Mouse (Mus musculus) neural tube, embryonic 15.5 days (tissue): ENCODE data around the gene Adck2. TPM values are rescaled to one million over a fixed set of nuclear protein-coding genes. Genes with fewer than 3 reads are reported as not detected.

Experiments used
- ATAC-seq: fragments of 200-750 bp; cut with Nextera tagmentation; 2 replicates; pipeline ENCODE4 v1.8.0; 2017; ENCODE audit warnings: mild to moderate bottlenecking, moderate TSS enrichment, moderate library complexity; ENCODE audit not compliant: low FRiP score
- H3K27ac ChIP-seq: fragments of 300-500 bp; sonication (generic); replicated peaks from 2 replicates; pipeline ENCODE4 v1.5.1; 2015; ENCODE audit warnings: mild to moderate bottlenecking, inconsistent platforms
- H3K27me3 ChIP-seq: fragments of 300-500 bp; sonication (generic); replicated peaks from 2 replicates; pipeline ENCODE4 v1.6.1; 2015; ENCODE audit warnings: inconsistent platforms
- H3K36me3 ChIP-seq: fragments of 300-500 bp; sonication (generic); 2 replicates; pipeline ENCODE4 v1.6.1; 2015; ENCODE audit warnings: inconsistent platforms
- H3K4me1 ChIP-seq: fragments of 300-500 bp; sonication (generic); 2 replicates; pipeline ENCODE4 v1.6.1; 2015; ENCODE audit warnings: inconsistent platforms
- H3K4me2 ChIP-seq: fragments of 300-500 bp; sonication (generic); 2 replicates; pipeline ENCODE4 v1.6.1; 2015; ENCODE audit warnings: inconsistent platforms, mild to moderate bottlenecking, moderate library complexity
- H3K4me3 ChIP-seq: fragments of 300-500 bp; sonication (generic); replicated peaks from 2 replicates; pipeline ENCODE4 v1.5.1; 2015; ENCODE audit warnings: mild to moderate bottlenecking, inconsistent platforms
- H3K9ac ChIP-seq: fragments of 300-500 bp; sonication (generic); replicated peaks from 2 replicates; pipeline ENCODE4 v1.6.1; 2015; ENCODE audit warnings: mild to moderate bottlenecking, inconsistent platforms
- H3K9me3 ChIP-seq: fragments of 300-500 bp; sonication (generic); replicated peaks from 2 replicates; pipeline ENCODE4 v1.6.1; 2016; ENCODE audit warnings: inconsistent platforms
- WGBS: fragments of 180-500 bp; shearing (Covaris S2); methylation state at CpG from one replicate; pipeline ENCODE4 v1.1.7; 2015; ENCODE audit warnings: mixed read lengths; 5-methylcytosine and 5-hydroxymethylcytosine counted together
- polyA plus RNA-seq: library from polyadenylated mRNA; unstranded; fragments of >200 nt; fragmentation: Nextera tagmentation; extraction: Ambion mirVana; gene quantifications from 2 replicates; pipeline ENCODE4 v1.2.1, GENCODE M21; 2015

The Adck2 gene
- polyA plus RNA-seq, 1 experiment from 2014 or later, result 45.3 TPM

DNA sequence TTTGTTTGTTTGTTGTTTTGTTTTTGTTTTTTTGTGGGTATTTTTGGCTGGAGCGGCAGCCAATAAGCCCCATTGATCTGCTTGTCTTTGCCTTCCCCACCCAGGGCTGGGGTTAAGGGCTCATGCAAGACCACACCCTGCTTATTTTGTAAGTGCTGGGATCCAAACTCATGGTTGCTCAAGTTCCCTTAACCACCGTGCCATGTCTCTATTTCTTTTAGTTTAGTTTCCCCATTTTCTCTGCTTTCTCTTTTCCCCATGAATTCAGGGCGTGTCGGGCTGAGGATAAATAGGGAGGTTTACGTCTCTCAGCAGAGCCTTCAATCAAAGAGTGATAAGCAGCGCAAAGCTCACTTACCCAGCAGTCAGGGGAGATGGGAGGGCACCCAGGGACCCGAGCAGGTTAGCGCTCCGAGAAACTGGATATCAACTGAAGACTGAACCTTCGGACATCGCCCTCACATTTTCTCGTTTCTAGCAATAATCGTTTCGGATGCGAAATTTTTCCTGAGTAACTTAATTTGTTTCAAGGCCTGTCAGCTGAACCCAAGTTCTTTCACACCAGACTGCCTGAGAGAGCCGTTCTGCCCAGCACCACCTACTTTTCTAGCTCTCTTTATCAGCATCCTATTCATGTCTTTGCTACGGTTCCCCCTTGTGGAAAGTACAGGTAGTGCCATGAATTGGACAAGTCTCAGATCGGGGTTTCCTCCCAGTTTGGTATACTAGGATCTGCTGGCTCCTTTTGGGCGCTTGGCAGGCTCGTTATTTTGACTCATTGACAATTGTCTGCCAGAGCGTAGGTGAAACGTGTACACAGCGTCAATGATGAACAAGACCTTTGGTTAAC is 11.3 kb upstream of the Adck2 start:
- Histone ChIP-seq H3K36me3 (no peaks in the 10 kb centered on the region), H3K27ac (no peak overlapping the region), H3K27me3 (no peaks in the 10 kb centered on the region), H3K9me3 (no peaks in the 10 kb centered on the region), H3K9ac (no peak overlapping the region), H3K4me2 (peak overlapping the region; percentile 40), H3K4me3 (0 out of 2 replicates have a peak overlapping the region, but pooled peaks have one; percentile 3), H3K4me1 (peaks cover 22% of the 10 kb centered on the region)
- WGBS, result 27% methylated on average over 23 of the region's 23 CpGs
- ATAC-seq, result peak; percentile 51; the same call in 1 of the 2 replicates

DNA sequence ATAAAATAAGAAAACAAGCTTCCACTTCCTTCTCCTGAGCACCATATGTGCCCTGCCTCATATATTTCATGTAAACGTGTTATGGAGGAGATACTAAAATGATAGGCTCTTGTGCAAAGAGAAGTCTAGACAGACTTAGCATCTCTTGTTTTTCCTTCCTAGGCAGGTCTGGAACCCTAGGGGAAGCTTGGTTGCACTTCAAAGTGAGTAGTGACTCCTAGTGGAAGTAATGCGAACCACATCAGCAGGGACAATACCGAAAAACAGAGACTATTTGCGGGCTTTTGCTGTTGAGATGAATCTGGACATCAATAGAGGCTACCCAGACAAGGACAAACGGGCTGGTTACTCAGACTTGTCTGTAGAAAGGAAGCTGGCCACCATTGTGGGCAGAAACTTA is 6.1 kb upstream of the Adck2 start:
- no peak overlapping the region for H3K4me3 ChIP-seq

DNA sequence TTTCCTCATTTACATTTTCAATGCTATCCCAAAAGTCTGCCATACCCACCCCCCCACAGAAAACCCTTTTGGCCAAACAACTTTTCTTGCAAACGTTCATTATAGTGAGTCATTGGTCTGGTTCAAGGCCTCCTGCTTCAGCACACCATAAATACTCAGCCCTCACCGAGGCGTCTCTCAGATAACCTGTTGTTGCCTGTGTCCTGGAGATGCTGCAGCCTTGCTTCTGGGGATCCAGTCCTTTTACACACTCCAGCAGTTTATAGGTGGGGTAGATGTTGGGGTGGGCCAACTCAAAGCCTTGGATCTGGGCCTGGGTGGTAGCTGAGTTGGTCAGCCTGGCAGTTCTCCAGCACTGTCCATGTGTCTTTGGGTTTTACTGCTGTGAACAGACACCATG is 3.2 kb upstream of the Adck2 start:
- Histone ChIP-seq H3K4me2 (no peak overlapping the region), H3K27me3 (no peaks in the 10 kb centered on the region), H3K27ac (no peak overlapping the region), H3K4me3 (no peak overlapping the region), H3K9ac (no peak overlapping the region), H3K9me3 (no peaks in the 10 kb centered on the region), H3K4me1 (peaks cover 16% of the 10 kb centered on the region), H3K36me3 (no peaks in the 10 kb centered on the region)
- no peak for ATAC-seq
- 78% methylated on average over 3 of the region's 3 CpGs for WGBS

More for the DNA sequence above, 6.1 kb upstream of the Adck2 start:
- H3K36me3 ChIP-seq, result no peaks in the 10 kb centered on the region
- H3K27ac ChIP-seq, result no peak overlapping the region
- no peak overlapping the region for H3K9ac ChIP-seq
- no peak overlapping the region for H3K4me2 ChIP-seq
- WGBS, result 18% methylated on average over 5 of the region's 5 CpGs
- H3K4me1 ChIP-seq, result peaks cover 3% of the 10 kb centered on the region; the same call in 1 of the 2 replicates
- ATAC-seq, result peak; percentile 26; the same call in 1 of the 2 replicates
- no peaks in the 10 kb centered on the region for H3K9me3 ChIP-seq
- H3K27me3 ChIP-seq, result no peaks in the 10 kb centered on the region

DNA sequence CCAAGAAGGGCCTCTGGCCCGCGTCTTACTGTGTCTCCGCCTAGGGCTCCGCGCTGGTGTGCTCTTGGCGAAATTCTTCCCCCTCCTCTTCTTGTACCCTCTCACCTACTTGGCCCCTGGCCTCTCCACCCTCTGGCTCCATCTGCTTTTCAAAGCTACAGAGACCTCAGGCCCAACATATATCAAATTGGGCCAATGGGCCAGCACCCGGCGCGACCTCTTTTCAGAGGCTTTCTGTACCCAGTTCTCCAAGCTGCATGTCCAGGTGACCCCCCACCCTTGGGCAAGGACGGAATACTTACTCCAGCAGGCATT is 839 bp downstream of the Adck2 start:
- no peak; the same call in 1 of the 2 replicates for ATAC-seq
- Histone ChIP-seq H3K27me3 (no peaks in the 10 kb centered on the region), H3K9me3 (no peaks in the 10 kb centered on the region), H3K9ac (peak overlapping the region; percentile 81), H3K36me3 (peaks cover 22% of the 10 kb centered on the region), H3K4me2 (peak overlapping the region; percentile 86), H3K4me1 (peaks cover 16% of the 10 kb centered on the region), H3K4me3 (peak overlapping the region; percentile 88), H3K27ac (peak overlapping the region; percentile 93)
- WGBS, result 24% methylated on average over 10 of the region's 10 CpGs

DNA sequence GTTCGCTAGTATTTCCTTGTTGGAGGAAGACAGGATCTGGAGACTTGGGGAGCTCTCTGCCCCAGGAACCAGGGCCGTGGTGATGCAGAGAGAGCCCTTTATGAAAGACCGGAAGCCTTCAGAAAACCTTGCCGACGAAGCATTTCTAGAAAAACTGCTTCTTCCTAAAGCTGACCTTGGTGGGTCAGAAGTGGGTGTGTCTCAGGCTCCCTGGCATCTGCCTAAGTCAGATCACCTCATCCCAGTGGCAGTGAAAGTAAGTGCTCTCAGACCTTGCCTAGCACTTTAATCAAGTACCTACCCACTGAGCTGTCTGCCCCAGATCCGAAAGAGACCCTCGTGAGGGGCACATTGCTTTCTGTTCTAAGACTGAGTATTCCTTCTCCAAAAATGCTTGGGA is 1.3 kb downstream of the Adck2 start:
- ATAC-seq, result no peak
- H3K4me3 ChIP-seq, result peak overlapping the region; percentile 88
- H3K9ac ChIP-seq, result peak overlapping the region; percentile 81; the same call in 1 of the 2 replicates
- peak overlapping the region; percentile 93 for H3K27ac ChIP-seq
- no peaks in the 10 kb centered on the region for H3K9me3 ChIP-seq
- H3K36me3 ChIP-seq, result peaks cover 26% of the 10 kb centered on the region
- H3K4me2 ChIP-seq, result peak overlapping the region; percentile 86
- peaks cover 16% of the 10 kb centered on the region for H3K4me1 ChIP-seq
- H3K27me3 ChIP-seq, result no peaks in the 10 kb centered on the region
- 77% methylated on average over 7 of the region's 7 CpGs for WGBS

DNA sequence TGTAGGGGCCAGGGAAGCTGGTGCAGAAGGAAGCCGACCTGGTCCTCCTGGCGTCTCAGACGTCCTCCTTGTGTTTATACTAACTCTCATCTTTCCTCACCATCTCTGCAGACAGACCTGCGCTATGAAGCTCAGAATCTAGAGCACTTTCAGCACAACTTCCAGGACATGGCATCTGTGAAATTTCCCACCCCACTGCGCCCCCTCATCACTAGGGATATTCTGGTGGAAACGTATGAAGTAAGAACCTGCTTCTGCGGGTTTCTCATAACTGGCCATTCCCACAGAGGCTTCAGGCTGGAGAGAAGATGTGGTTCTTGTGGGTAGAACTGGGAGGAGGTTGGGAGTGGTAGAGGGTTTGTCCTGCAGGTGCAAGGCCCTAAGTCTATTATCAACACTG is 5.9 kb downstream of the Adck2 start:
- 94% methylated on average over 7 of the region's 7 CpGs for WGBS
- no peak overlapping the region for H3K27ac ChIP-seq
- no peak overlapping the region for H3K9ac ChIP-seq
- peaks cover 66% of the 10 kb centered on the region for H3K36me3 ChIP-seq
- no peak for ATAC-seq
- H3K27me3 ChIP-seq, result no peaks in the 10 kb centered on the region
- H3K4me1 ChIP-seq, result peaks cover 6% of the 10 kb centered on the region
- no peak overlapping the region for H3K4me3 ChIP-seq
- no peak overlapping the region for H3K4me2 ChIP-seq
- H3K9me3 ChIP-seq, result no peaks in the 10 kb centered on the region

DNA sequence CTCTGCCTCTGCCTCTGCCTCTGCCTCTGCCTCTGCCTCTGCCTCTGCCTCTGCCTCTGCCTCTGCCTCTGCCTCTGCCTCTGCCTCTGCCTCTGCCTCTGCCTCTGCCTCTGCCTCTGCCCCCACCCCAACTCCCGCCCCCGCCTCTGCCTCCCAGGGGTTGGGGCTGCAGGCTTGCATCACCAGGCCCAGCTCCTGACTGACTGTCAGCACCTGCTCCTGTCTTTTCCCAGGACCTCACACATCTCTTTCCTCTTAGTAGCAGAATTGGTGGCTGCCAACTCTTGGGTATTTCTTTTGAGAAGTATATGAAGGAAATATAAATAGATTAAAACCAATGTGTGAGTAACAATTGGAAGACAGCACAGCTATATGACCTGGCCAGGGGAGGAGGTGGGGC is 6.9 kb downstream of the Adck2 start:
- H3K4me2 ChIP-seq, result no peak overlapping the region
- H3K36me3 ChIP-seq, result peaks cover 70% of the 10 kb centered on the region
- no peaks in the 10 kb centered on the region for H3K27me3 ChIP-seq
- 87% methylated on average over 2 of the region's 2 CpGs for WGBS
- H3K9me3 ChIP-seq, result no peaks in the 10 kb centered on the region
- H3K4me1 ChIP-seq, result no peaks in the 10 kb centered on the region
- no peak overlapping the region for H3K27ac ChIP-seq
- no peak overlapping the region for H3K9ac ChIP-seq
- no peak for ATAC-seq
- no peak overlapping the region for H3K4me3 ChIP-seq

DNA sequence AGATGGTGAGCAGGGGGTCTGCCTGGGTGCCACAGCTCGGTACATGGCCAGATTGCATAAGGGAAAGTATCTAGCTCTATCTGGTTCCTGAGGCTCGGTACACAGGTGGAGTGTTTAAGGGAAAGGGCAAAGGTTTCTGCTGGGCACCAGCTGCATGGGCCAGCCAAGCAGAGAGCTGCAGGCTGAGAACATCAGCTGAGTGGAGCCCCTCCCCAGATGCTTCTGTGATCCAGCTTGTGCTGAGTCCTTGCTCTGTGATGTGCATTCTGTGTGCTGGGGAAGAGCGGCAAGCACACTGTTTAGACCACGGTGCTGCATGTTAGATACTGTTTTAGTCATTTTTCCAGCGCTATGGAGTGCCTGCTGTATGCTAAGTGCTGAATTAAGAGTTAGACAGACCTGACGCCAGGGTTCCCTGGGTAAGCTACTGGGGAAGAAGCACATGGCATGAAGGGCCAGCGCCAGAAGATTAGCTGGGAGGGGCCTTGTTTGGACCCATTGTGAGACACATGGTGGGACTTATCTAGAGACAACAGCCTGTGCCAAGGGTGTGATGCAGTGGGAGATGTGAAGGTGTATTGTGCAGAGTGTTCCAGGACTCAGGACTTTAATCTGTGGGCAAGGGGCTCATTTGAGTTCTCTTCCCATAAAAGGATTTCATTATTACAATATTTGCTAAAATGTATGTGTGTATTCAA is 7.6 kb downstream of the Adck2 start:
- Histone ChIP-seq H3K4me3 (no peak overlapping the region), H3K4me1 (no peaks in the 10 kb centered on the region), H3K9ac (no peak overlapping the region), H3K36me3 (peaks cover 77% of the 10 kb centered on the region), H3K4me2 (no peak overlapping the region), H3K27ac (no peak overlapping the region), H3K9me3 (no peaks in the 10 kb centered on the region), H3K27me3 (no peaks in the 10 kb centered on the region)
- ATAC-seq, result no peak
- 90% methylated on average over 7 of the region's 7 CpGs for WGBS

DNA sequence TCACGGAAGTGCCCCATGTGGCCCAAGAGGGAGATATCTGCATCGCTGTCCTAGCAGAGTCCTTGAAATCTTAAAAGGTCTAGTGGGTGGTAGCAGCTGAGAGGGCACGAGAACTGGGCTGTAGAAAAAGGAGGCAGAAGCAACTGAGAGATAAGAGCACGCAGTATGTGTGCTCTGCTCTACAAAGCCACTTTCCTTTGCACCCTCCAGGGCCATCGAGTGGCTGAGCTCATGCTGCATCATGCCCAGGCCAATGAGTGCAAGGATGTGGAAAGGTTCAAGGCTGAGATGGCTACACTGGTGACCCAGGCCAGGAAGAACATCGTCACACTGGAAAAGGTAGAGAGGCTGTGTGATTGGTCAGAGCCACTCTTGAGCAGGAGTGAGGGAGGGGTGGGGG is 11.8 kb downstream of the Adck2 start, which contains the start of gene Gm42420:
Gene Gm42420 (plus strand): TSS at position 237 of the 400 bp plus-strand sequence.
- no peak for ATAC-seq
- WGBS, result 96% methylated on average over 6 of the region's 6 CpGs
- H3K27me3 ChIP-seq, result no peaks in the 10 kb centered on the region
- H3K4me1 ChIP-seq, result no peaks in the 10 kb centered on the region
- no peaks in the 10 kb centered on the region for H3K9me3 ChIP-seq
- no peak within 1 kb of the TSS for H3K4me3 ChIP-seq
- no peak within 1 kb of the TSS for H3K4me2 ChIP-seq
- H3K36me3 ChIP-seq, result peaks cover 79% of the 10 kb centered on the region
- H3K27ac ChIP-seq, result no peak within 1 kb of the TSS
- no peak within 1 kb of the TSS for H3K9ac ChIP-seq

DNA sequence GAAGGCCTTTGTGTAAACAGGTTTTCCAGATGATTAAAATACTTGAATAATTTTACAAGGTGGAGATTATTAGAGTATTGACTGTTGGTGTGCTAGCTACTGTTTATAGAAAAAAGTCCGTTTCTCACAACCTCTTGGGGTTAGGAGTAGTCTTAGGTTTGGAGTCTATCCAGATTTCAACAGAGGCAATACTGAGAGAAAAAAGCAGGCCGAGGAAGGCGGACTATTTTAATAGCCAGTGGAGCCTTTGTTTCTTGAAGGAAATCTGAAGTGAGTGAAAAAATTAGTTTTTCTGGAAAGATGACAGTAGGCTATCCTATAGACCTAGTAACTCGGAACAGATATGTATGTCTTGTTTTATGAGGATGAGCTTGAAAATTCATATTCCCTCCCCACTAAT is 17.8 kb downstream of the Adck2 start:
- H3K4me1 ChIP-seq, result peaks cover 25% of the 10 kb centered on the region
- H3K4me2 ChIP-seq, result peak overlapping the region; percentile 66
- no peak overlapping the region for H3K9ac ChIP-seq
- WGBS, result 95% methylated on average over 4 of the region's 4 CpGs
- no peak overlapping the region for H3K4me3 ChIP-seq
- peaks cover 29% of the 10 kb centered on the region for H3K36me3 ChIP-seq
- H3K27me3 ChIP-seq, result no peaks in the 10 kb centered on the region
- ATAC-seq, result no peak
- H3K27ac ChIP-seq, result no peak overlapping the region
- H3K9me3 ChIP-seq, result no peaks in the 10 kb centered on the region

DNA sequence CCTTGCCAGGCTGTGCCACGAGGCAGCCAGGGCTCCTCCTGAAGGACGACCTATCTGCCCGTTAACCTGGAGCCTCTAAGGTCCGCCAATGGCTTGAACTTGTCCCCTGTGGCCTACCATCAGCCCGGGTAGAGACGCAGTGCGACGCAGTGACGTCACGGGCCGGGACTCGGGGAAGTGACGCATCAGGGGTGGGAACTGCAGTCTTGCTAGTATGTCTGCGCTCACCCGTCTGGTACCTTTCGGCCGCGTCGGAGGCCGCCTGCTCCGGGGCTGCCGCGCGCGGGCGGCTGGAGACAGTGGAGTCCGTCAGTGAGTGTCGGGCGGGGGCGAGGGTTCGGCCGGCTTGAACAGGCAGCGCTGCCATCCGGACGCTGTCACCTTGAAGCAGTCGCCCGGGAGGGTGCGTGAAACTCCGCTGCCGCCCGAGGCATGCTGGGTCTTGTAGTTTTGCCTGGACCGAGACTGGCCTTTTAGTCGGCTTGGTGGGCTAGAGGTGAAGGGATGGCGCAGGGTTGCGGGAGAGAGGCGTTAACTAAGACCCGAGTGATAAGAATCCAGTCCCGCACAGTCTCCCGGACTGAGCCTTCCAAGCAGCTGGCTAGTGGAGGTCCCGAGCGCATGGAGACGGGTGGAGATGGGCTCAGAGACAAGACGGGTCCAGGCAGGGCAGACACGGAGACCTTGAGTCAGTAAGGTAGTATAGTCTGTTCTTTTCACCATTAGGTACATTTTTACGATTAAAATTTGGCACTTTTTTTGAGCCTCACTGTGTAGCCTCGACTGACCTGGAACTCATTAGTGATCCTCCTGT is 18.9 kb downstream of the Adck2 start, which contains the start of gene Ndufb2:
Gene Ndufb2 (plus strand): TSS at position 174 of the 814 bp plus-strand sequence.
- Histone ChIP-seq H3K27me3 (no peaks in the 10 kb centered on the region), H3K36me3 (peaks cover 23% of the 10 kb centered on the region), H3K9ac (peak within 1 kb of the TSS; percentile 87), H3K9me3 (no peaks in the 10 kb centered on the region), H3K4me1 (peaks cover 25% of the 10 kb centered on the region), H3K27ac (peak within 1 kb of the TSS; percentile 98), H3K4me3 (peak within 1 kb of the TSS; percentile 86), H3K4me2 (peak within 1 kb of the TSS; percentile 66)
- under 1% methylated on average over 56 of the region's 56 CpGs for WGBS
- ATAC-seq, result peak; percentile 98
